Mouse (Mus musculus): ENCODE data around the gene 1300017J02Rik. TPM values are rescaled to one million over a fixed set of nuclear protein-coding genes. Genes with fewer than 3 reads are reported as not detected.
"Not testable (repeated sequence)": the region's sequence is repeated elsewhere in the genome, so short reads cannot be mapped to it uniquely, and the experiment has no call there.

The 1300017J02Rik gene
- 1.4 and 1.6 TPM in 2 replicates for polyA plus RNA-seq (2015; fragmentation: Nextera tagmentation; extraction: Ambion mirVana)

DNA sequence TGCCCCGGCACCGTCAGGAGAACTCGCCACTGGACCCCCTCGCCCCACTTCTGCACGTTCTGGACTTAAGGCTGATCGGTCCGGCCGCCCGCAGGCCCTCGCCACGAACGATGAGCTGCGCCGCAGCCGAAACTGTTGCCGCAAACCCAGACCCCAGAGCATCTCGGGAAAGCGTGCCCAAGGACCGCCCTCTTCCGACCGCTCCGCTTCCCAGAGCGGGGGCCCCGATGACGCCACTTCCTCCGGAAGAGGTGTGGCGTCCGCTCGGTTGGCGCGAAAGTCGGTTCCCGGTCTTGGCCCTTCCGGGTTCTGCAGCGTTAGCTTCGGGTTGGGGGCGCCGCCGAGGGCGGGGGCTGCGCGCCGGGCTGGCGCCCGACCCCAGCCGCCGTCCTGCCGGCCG lies at the start of gene 1300017J02Rik, which contains the start of gene Topbp1:
1300017J02Rik (minus strand) TSS at position 156 of the 400 bp plus-strand sequence.
Topbp1 (plus strand) TSS at position 289 of the 400 bp plus-strand sequence.
- H3K27ac ChIP-seq, result peak within 1 kb of the TSS; percentile 83
- peak; percentile 96 for ATAC-seq (replicated peaks; ENCODE audit: low FRiP score, low read depth)
- peak; percentile 41; the same call in 1 of the 2 replicates for TF ChIP-seq CTCF (IDR thresholded peaks at IDR 0.05; ENCODE audit: low read depth)
- WGBS, result under 1% methylated on average over 46 of the region's 49 CpGs
- no peaks in the 10 kb centered on the region for H3K4me1 ChIP-seq (replicated peaks; ENCODE audit: insufficient read depth, low read length)
- H3K27me3 ChIP-seq (ENCODE audit: insufficient read depth, low read length), result no peaks in the 10 kb centered on the region
- H3K36me3 ChIP-seq (ENCODE audit: insufficient read depth, low read length), result peaks cover 4% of the 10 kb centered on the region
- no peaks in the 10 kb centered on the region for H3K9me3 ChIP-seq (replicated peaks; ENCODE audit: low read length)
- peak within 1 kb of the TSS; percentile 84 for H3K9ac ChIP-seq (ENCODE audit: low read depth, low read length)
- peak within 1 kb of the TSS; percentile 87 for H3K4me3 ChIP-seq (replicated peaks; ENCODE audit: low read depth, low read length)
- peak within 1 kb of the TSS; percentile 92 for H3K4me2 ChIP-seq (ENCODE audit: low read length)
- peak; percentile 98 for DNase-seq (ENCODE audit: low spot score)

DNA sequence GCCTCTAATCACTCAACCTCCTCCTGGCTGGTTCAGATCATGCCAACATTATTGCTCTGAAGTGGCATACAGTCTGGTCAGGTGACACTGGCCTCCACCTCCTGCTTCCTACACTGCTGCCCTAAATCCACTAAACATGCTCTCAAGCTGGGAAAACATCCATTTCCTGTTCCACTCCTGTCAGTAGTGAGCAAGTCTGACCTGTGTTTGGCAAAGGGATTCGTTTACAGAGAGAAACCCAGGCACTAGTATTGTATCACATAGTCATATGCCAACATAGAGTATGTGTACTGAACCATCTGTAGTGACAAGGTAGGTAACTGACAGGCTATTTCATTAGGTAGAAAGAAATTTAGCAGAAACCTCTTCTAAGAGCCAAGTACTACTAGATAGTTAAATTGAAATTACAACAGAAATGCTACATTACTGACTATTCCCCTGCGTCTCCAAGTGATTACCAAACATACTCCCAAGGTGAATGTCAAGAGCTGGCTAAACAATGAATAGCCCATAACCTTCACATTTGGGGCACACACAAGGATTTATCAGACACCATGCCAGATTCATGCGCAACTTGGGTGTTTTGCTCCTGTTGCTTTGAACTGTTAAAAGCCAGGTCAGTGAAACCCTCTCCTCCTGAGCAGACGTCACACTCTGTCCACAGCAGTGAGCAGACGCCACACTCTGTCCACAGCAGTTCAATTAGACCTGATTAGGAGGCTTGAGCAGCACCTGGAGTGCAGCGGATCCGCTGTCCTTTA lies 48.8 kb upstream of the 1300017J02Rik start:
- H3K27ac ChIP-seq; H3K4me2 ChIP-seq (ENCODE audit: low read length); H3K27me3 ChIP-seq (ENCODE audit: insufficient read depth, low read length); ATAC-seq (replicated peaks; ENCODE audit: low FRiP score, low read depth); H3K4me3 ChIP-seq (replicated peaks; ENCODE audit: low read depth, low read length); DNase-seq (ENCODE audit: low spot score); H3K9me3 ChIP-seq (replicated peaks; ENCODE audit: low read length); H3K9ac ChIP-seq (ENCODE audit: low read depth, low read length); H3K4me1 ChIP-seq (replicated peaks; ENCODE audit: insufficient read depth, low read length): not testable (repeated sequence)
- peaks cover 41% of the 10 kb centered on the region; the same call in 1 of the 2 replicates for H3K36me3 ChIP-seq (ENCODE audit: insufficient read depth, low read length)
- 74% methylated on average over 6 of the region's 7 CpGs for WGBS

DNA sequence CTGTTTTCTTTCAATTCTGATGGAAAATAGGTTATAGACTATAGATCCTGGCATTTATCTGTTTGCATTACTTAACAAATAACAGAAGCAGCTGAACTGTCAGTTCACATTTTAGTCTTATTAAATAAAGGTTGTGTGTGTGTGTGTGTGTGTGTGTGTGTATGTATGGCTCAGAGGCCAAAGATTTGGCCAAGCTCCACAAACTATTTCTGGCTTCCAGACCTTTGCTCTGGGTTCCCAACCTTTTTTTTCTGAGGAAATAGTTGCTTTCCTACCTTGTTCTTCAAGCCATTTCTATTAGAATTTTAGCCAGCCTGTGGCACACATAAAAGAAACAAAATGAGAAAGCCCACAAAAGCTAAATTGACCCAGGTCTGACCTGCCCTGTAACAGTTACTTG lies 43.9 kb upstream of the 1300017J02Rik start:
- DNase-seq (ENCODE audit: low spot score) (no peak), ATAC-seq (replicated peaks; ENCODE audit: low FRiP score, low read depth) (no peak)
- no peaks in the 10 kb centered on the region for H3K9me3 ChIP-seq (replicated peaks; ENCODE audit: low read length)
- H3K27me3 ChIP-seq (ENCODE audit: insufficient read depth, low read length), result no peaks in the 10 kb centered on the region
- H3K4me2 ChIP-seq (ENCODE audit: low read length), result no peak overlapping the region
- no peaks in the 10 kb centered on the region for H3K4me1 ChIP-seq (replicated peaks; ENCODE audit: insufficient read depth, low read length)
- no peak overlapping the region for H3K4me3 ChIP-seq (replicated peaks; ENCODE audit: low read depth, low read length)
- no peak overlapping the region for H3K27ac ChIP-seq
- H3K36me3 ChIP-seq (ENCODE audit: insufficient read depth, low read length), result peaks cover 25% of the 10 kb centered on the region; the same call in 1 of the 2 replicates
- no peak overlapping the region for H3K9ac ChIP-seq (ENCODE audit: low read depth, low read length)
- no peak for TF ChIP-seq CTCF (IDR thresholded peaks at IDR 0.05; ENCODE audit: low read depth)

DNA sequence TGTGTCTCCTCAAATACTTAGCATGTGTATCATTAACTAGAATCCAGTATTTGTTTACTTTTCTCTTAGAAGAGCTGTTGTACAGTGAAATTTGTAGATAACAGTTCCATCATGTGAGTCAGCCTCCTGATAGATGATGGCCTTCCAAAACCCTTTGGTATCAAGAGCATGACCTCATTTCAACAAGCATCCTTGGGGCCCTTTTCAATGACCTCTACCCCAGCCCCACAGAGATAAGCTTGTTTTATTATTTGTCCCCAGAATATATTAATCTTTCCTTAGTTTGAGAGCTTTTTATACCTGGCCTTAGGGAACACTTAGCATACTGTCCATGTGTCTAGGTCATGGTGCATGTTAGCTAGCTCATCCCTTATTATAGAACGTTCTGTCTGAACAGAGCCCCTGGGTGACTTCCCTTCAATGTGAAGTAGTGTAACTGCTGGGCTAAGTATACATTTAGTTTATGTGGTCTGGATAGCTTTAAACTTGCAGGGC lies 43.2 kb upstream of the 1300017J02Rik start:
- TF ChIP-seq CTCF (IDR thresholded peaks at IDR 0.05; ENCODE audit: low read depth), result no peak
- 65% methylated on average over 1 of the region's 1 CpGs for WGBS

DNA sequence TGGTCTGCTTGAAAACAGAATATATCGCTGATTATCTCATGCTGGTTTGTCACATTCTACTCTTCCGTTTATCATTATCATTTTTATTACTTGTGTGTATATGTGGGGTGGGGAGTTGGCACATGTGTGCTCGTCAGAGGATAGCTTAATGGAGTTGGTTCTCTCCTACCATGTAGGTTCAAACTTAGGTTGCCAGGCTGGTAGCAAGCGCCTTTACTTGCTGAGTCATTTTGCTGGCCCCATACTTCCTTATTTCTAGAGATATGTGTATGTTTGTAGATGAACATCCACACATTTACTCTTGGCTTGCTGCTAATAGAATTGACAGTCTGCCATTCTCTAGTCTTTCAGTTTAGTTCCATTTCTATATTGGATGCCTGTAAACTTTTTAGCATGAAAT lies 42.2 kb upstream of the 1300017J02Rik start:
- no peaks in the 10 kb centered on the region for H3K4me1 ChIP-seq (replicated peaks; ENCODE audit: insufficient read depth, low read length)
- no peak overlapping the region for H3K4me3 ChIP-seq (replicated peaks; ENCODE audit: low read depth, low read length)
- ATAC-seq (replicated peaks; ENCODE audit: low FRiP score, low read depth), result no peak
- no peak for TF ChIP-seq CTCF (IDR thresholded peaks at IDR 0.05; ENCODE audit: low read depth)
- WGBS, result 86% methylated on average over 4 of the region's 4 CpGs
- peaks cover 35% of the 10 kb centered on the region for H3K36me3 ChIP-seq (ENCODE audit: insufficient read depth, low read length)
- no peak overlapping the region for H3K27ac ChIP-seq
- no peaks in the 10 kb centered on the region for H3K9me3 ChIP-seq (replicated peaks; ENCODE audit: low read length)
- no peaks in the 10 kb centered on the region for H3K27me3 ChIP-seq (ENCODE audit: insufficient read depth, low read length)
- no peak for DNase-seq (ENCODE audit: low spot score)
- no peak overlapping the region for H3K4me2 ChIP-seq (ENCODE audit: low read length)
- no peak overlapping the region for H3K9ac ChIP-seq (ENCODE audit: low read depth, low read length)

More for the DNA sequence above, 43.2 kb upstream of the 1300017J02Rik start:
- no peaks in the 10 kb centered on the region for H3K27me3 ChIP-seq (ENCODE audit: insufficient read depth, low read length)
- H3K9ac ChIP-seq (ENCODE audit: low read depth, low read length), result no peak overlapping the region
- no peak overlapping the region for H3K4me2 ChIP-seq (ENCODE audit: low read length)
- no peaks in the 10 kb centered on the region for H3K4me1 ChIP-seq (replicated peaks; ENCODE audit: insufficient read depth, low read length)
- DNase-seq (ENCODE audit: low spot score) (no peak), ATAC-seq (replicated peaks; ENCODE audit: low FRiP score, low read depth) (no peak)
- H3K27ac ChIP-seq, result no peak overlapping the region
- no peaks in the 10 kb centered on the region for H3K9me3 ChIP-seq (replicated peaks; ENCODE audit: low read length)
- peaks cover 31% of the 10 kb centered on the region for H3K36me3 ChIP-seq (ENCODE audit: insufficient read depth, low read length)
- H3K4me3 ChIP-seq (replicated peaks; ENCODE audit: low read depth, low read length), result no peak overlapping the region

DNA sequence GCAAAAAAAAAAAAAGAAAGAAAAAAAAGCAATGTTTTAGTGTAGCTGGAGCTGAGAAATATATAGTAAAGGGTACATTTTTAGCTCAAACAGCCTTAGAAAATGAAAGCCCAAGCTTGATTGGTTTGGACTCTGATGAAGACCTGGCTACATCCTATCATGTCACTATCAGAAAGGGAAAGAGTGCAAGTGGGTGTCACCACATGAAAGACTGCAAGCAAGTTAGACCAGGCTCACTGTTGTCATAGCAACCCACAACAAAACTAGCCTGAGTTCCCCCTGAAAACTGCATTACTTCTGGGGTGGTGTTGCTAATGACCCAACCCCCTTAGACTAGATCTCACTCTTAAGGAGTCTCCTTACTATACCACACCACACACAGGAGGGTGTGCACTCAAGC lies 32.0 kb upstream of the 1300017J02Rik start:
- no peaks in the 10 kb centered on the region for H3K4me1 ChIP-seq (replicated peaks; ENCODE audit: insufficient read depth, low read length)
- no peak overlapping the region for H3K4me2 ChIP-seq (ENCODE audit: low read length)
- H3K36me3 ChIP-seq (ENCODE audit: insufficient read depth, low read length), result peaks cover 63% of the 10 kb centered on the region
- no peak for TF ChIP-seq CTCF (IDR thresholded peaks at IDR 0.05; ENCODE audit: low read depth)
- no peaks in the 10 kb centered on the region for H3K9me3 ChIP-seq (replicated peaks; ENCODE audit: low read length)
- DNase-seq (ENCODE audit: low spot score) (no peak), ATAC-seq (replicated peaks; ENCODE audit: low FRiP score, low read depth) (no peak)
- no peak overlapping the region for H3K9ac ChIP-seq (ENCODE audit: low read depth, low read length)
- no peaks in the 10 kb centered on the region for H3K27me3 ChIP-seq (ENCODE audit: insufficient read depth, low read length)
- H3K4me3 ChIP-seq (replicated peaks; ENCODE audit: low read depth, low read length), result no peak overlapping the region
- no peak overlapping the region for H3K27ac ChIP-seq

Measured in kidney, postnatal 0 days (tissue).